Mouse (Mus musculus) heart, embryonic 13.5 days (tissue): ENCODE measurements around the gene Zc3hc1. TPM values are rescaled to one million over a fixed set of nuclear protein-coding genes. Genes with fewer than 3 reads are reported as not detected.

Experiments used
- polyA plus RNA-seq: library from polyadenylated mRNA; unstranded; fragments of >200 nt; fragmentation: Nextera tagmentation; extraction: Ambion mirVana; gene quantifications from 2 replicates; pipeline ENCODE4 v1.2.1, GENCODE M21; 2015

Zc3hc1 gene
- polyA plus RNA-seq, 1 experiment from 2014 or later, result 46.0 TPM

Other genes with a start within 250 kb of the Zc3hc1 start
- 46.6 and 49.8 TPM in 2 replicates for gene Ube2h, start 86.5 kb downstream of the Zc3hc1 start, polyA plus RNA-seq
- gene Klhdc10, start 10.8 kb upstream of the Zc3hc1 start, polyA plus RNA-seq, result 16.6 and 19.0 TPM in 2 replicates
- 24.2 and 25.6 TPM in 2 replicates for gene Tmem209, start 118.8 kb upstream of the Zc3hc1 start, polyA plus RNA-seq
- not detected in 2 replicates for gene Ssmem1, start 118.8 kb upstream of the Zc3hc1 start, polyA plus RNA-seq
- gene Cpa2, start 150.6 kb upstream of the Zc3hc1 start, polyA plus RNA-seq, result 4.6 and 6.9 TPM in 2 replicates
- 2.5 and 3.3 TPM in 2 replicates for gene Cpa4, start 177.3 kb upstream of the Zc3hc1 start, polyA plus RNA-seq
- gene Cpa5, start 220.0 kb upstream of the Zc3hc1 start, polyA plus RNA-seq, result 0.90 and 0.97 TPM in 2 replicates
- gene Cpa1, start 248.2 kb upstream of the Zc3hc1 start, polyA plus RNA-seq, result 2.1 and 3.9 TPM in 2 replicates